Mouse (Mus musculus) heart, embryonic 10.5 days (tissue): Measurements from ENCODE around the gene Scaper. TPM values are rescaled to one million over a fixed set of nuclear protein-coding genes. Genes with fewer than 3 reads are reported as not detected.

ENCODE experiments used
- DNase-seq: peaks from one replicate; pipeline ENCODE4 v3.0.0-alpha.2; 2017; ENCODE audit warnings: low spot score
- H3K27ac ChIP-seq: fragments of 300-500 bp; sonication (generic); 2 replicates; pipeline ENCODE4 v1.5.1; 2016; ENCODE audit warnings: mild to moderate bottlenecking
- H3K27me3 ChIP-seq: fragments of 300-500 bp; sonication (generic); 2 replicates; pipeline ENCODE4 v1.6.1; 2016; ENCODE audit warnings: mild to moderate bottlenecking; ENCODE audit not compliant: poor library complexity, insufficient read depth, severe bottlenecking
- H3K36me3 ChIP-seq: fragments of 300-500 bp; sonication (generic); 2 replicates; pipeline ENCODE4 v1.6.1; 2016; ENCODE audit warnings: mild to moderate bottlenecking, moderate library complexity
- H3K4me1 ChIP-seq: fragments of 300-500 bp; sonication (generic); 2 replicates; pipeline ENCODE4 v1.6.1; 2016; ENCODE audit warnings: mild to moderate bottlenecking
- H3K4me3 ChIP-seq: fragments of 300-500 bp; sonication (generic); 2 replicates; pipeline ENCODE4 v1.5.1; 2016; ENCODE audit warnings: mild to moderate bottlenecking, moderate library complexity
- H3K9me3 ChIP-seq: fragments of 300-500 bp; sonication (generic); 2 replicates; pipeline ENCODE4 v1.6.1; 2016; ENCODE audit warnings: mild to moderate bottlenecking, moderate library complexity
- WGBS: fragments of 180-500 bp; shearing (Covaris S2); methylation state at CpG from one replicate; pipeline ENCODE4 v1.1.7; 2016; 5-methylcytosine and 5-hydroxymethylcytosine counted together
- polyA plus RNA-seq: library from polyadenylated mRNA; unstranded; fragments of >200 nt; fragmentation: Nextera tagmentation; extraction: Ambion mirVana; gene quantifications from 2 replicates; pipeline ENCODE4 v1.2.1, GENCODE M21; 2016

The Scaper gene
- polyA plus RNA-seq, 1 experiment from 2014 or later = 6.3 TPM

GRCm38 (mm10) chr9:55789442-55789841, 148.5 kb downstream of the Scaper start:
- no peaks in the 10 kb centered on the region for H3K27me3 ChIP-seq
- no peak overlapping the region for H3K27ac ChIP-seq
- no peaks in the 10 kb centered on the region for H3K9me3 ChIP-seq
- H3K36me3 ChIP-seq = no peaks in the 10 kb centered on the region
- H3K4me3 ChIP-seq = no peak overlapping the region
- H3K4me1 ChIP-seq = no peaks in the 10 kb centered on the region
- 83% methylated on average over 8 of the region's 8 CpGs for WGBS
- no peak for DNase-seq

- no peak for DNase-seq
- H3K9me3 ChIP-seq = no peaks in the 10 kb centered on the region
- H3K27me3 ChIP-seq = no peaks in the 10 kb centered on the region
- 63% methylated on average over 4 of the region's 4 CpGs for WGBS
- no peak overlapping the region for H3K4me3 ChIP-seq
- no peak overlapping the region for H3K27ac ChIP-seq
- no peaks in the 10 kb centered on the region for H3K4me1 ChIP-seq
- H3K36me3 ChIP-seq = no peaks in the 10 kb centered on the region
These were observed 225.9 kb downstream of the Scaper start for GRCm38 (mm10) chr9:55712016-55712415.

GRCm38 (mm10) chr9:55710553-55710952, 227.4 kb downstream of the Scaper start:
- H3K27ac ChIP-seq = no peak overlapping the region
- no peak for DNase-seq
- H3K9me3 ChIP-seq = no peaks in the 10 kb centered on the region
- H3K4me1 ChIP-seq = no peaks in the 10 kb centered on the region
- H3K36me3 ChIP-seq = no peaks in the 10 kb centered on the region
- H3K4me3 ChIP-seq = no peak overlapping the region
- H3K27me3 ChIP-seq = no peaks in the 10 kb centered on the region
- whole genome bisulfite sequencing = 78% methylated on average over 5 of the region's 5 CpGs

GRCm38 (mm10) chr9:55706603-55707002, 231.3 kb downstream of the Scaper start:
- DNase-seq = no peak
- WGBS = 53% methylated on average over 3 of the region's 3 CpGs
- Histone ChIP-seq H3K27ac (no peak overlapping the region), H3K36me3 (no peaks in the 10 kb centered on the region), H3K9me3 (no peaks in the 10 kb centered on the region), H3K4me1 (no peaks in the 10 kb centered on the region), H3K27me3 (no peaks in the 10 kb centered on the region), H3K4me3 (no peak overlapping the region)

- H3K27me3 ChIP-seq = no peaks in the 10 kb centered on the region
- WGBS = 77% methylated on average over 1 of the region's 1 CpGs
- H3K27ac ChIP-seq = no peak overlapping the region
- no peak for DNase-seq
- H3K9me3 ChIP-seq = no peaks in the 10 kb centered on the region
- no peaks in the 10 kb centered on the region for H3K36me3 ChIP-seq
- no peak overlapping the region for H3K4me3 ChIP-seq
- no peaks in the 10 kb centered on the region for H3K4me1 ChIP-seq
These were observed 242.6 kb downstream of the Scaper start for GRCm38 (mm10) chr9:55695307-55695706.

- no peaks in the 10 kb centered on the region for H3K9me3 ChIP-seq
- H3K27me3 ChIP-seq = no peaks in the 10 kb centered on the region
- no peak overlapping the region for H3K4me3 ChIP-seq
- no peaks in the 10 kb centered on the region for H3K36me3 ChIP-seq
- no peak for DNase-seq
- H3K4me1 ChIP-seq = no peaks in the 10 kb centered on the region
- no peak overlapping the region for H3K27ac ChIP-seq
These were observed 260.8 kb downstream of the Scaper start for GRCm38 (mm10) chr9:55677099-55677498.

GRCm38 (mm10) chr9:55646444-55646843, 291.5 kb downstream of the Scaper start:
- WGBS = 92% methylated on average over 2 of the region's 2 CpGs
- Histone ChIP-seq H3K27me3 (no peaks in the 10 kb centered on the region), H3K4me3 (no peak overlapping the region), H3K27ac (no peak overlapping the region), H3K36me3 (no peaks in the 10 kb centered on the region), H3K4me1 (no peaks in the 10 kb centered on the region), H3K9me3 (no peaks in the 10 kb centered on the region)
- no peak for DNase-seq

- DNase-seq = no peak
- 77% methylated on average over 5 of the region's 5 CpGs for WGBS
- no peaks in the 10 kb centered on the region for H3K9me3 ChIP-seq
- no peaks in the 10 kb centered on the region for H3K27me3 ChIP-seq
- no peaks in the 10 kb centered on the region for H3K36me3 ChIP-seq
- no peak overlapping the region for H3K4me3 ChIP-seq
- H3K27ac ChIP-seq = no peak overlapping the region
- H3K4me1 ChIP-seq = no peaks in the 10 kb centered on the region
These were observed 310.9 kb downstream of the Scaper start for GRCm38 (mm10) chr9:55626990-55627389.

GRCm38 (mm10) chr9:55614711-55615110, 323.2 kb downstream of the Scaper start:
- DNase-seq = no peak
- Histone ChIP-seq H3K27me3 (no peaks in the 10 kb centered on the region), H3K27ac (no peak overlapping the region), H3K4me3 (no peak overlapping the region), H3K4me1 (no peaks in the 10 kb centered on the region), H3K36me3 (no peaks in the 10 kb centered on the region), H3K9me3 (no peaks in the 10 kb centered on the region)
- WGBS = 79% methylated on average over 3 of the region's 3 CpGs

GRCm38 (mm10) chr9:55609751-55610150, 328.2 kb downstream of the Scaper start:
- no peaks in the 10 kb centered on the region for H3K36me3 ChIP-seq
- no peaks in the 10 kb centered on the region for H3K27me3 ChIP-seq
- no peaks in the 10 kb centered on the region for H3K4me1 ChIP-seq
- H3K27ac ChIP-seq = no peak overlapping the region
- no peak for DNase-seq
- no peaks in the 10 kb centered on the region for H3K9me3 ChIP-seq
- H3K4me3 ChIP-seq = no peak overlapping the region
- WGBS = 58% methylated on average over 4 of the region's 4 CpGs

- Histone ChIP-seq H3K36me3 (no peaks in the 10 kb centered on the region), H3K4me3 (no peak overlapping the region), H3K27me3 (no peaks in the 10 kb centered on the region), H3K4me1 (no peaks in the 10 kb centered on the region), H3K27ac (no peak overlapping the region), H3K9me3 (no peaks in the 10 kb centered on the region)
- DNase-seq = no peak
- WGBS = 43% methylated on average over 7 of the region's 7 CpGs
These were observed 329.0 kb downstream of the Scaper start for GRCm38 (mm10) chr9:55608701-55609531.

- Histone ChIP-seq H3K36me3 (no peaks in the 10 kb centered on the region), H3K27ac (no peak overlapping the region), H3K27me3 (no peaks in the 10 kb centered on the region), H3K9me3 (no peaks in the 10 kb centered on the region), H3K4me1 (no peaks in the 10 kb centered on the region), H3K4me3 (no peak overlapping the region)
- no peak for DNase-seq
These were observed 339.3 kb downstream of the Scaper start for GRCm38 (mm10) chr9:55598594-55598993.

GRCm38 (mm10) chr9:55586141-55586540, 351.8 kb downstream of the Scaper start:
- H3K27ac ChIP-seq = no peak overlapping the region
- peaks cover 18% of the 10 kb centered on the region for H3K4me1 ChIP-seq
- DNase-seq = no peak
- H3K9me3 ChIP-seq = no peaks in the 10 kb centered on the region
- no peaks in the 10 kb centered on the region for H3K27me3 ChIP-seq
- 94% methylated on average over 6 of the region's 6 CpGs for WGBS
- no peak overlapping the region for H3K4me3 ChIP-seq
- H3K36me3 ChIP-seq = 0 out of 2 replicates have a peak, but pooled peaks cover 3% of the 10 kb centered on the region

- Histone ChIP-seq H3K9me3 (no peaks in the 10 kb centered on the region), H3K27me3 (no peaks in the 10 kb centered on the region), H3K4me3 (no peak overlapping the region), H3K27ac (no peak overlapping the region), H3K36me3 (0 out of 2 replicates have a peak, but pooled peaks cover 3% of the 10 kb centered on the region), H3K4me1 (peaks cover 15% of the 10 kb centered on the region)
- DNase-seq = no peak
- 48% methylated on average over 3 of the region's 3 CpGs for WGBS
These were observed 356.5 kb downstream of the Scaper start for GRCm38 (mm10) chr9:55581414-55581813.
